Mouse (Mus musculus) thymus, adult 2 months (tissue): ENCODE results near the gene Erc1. TPM values are rescaled to one million over a fixed set of nuclear protein-coding genes. Genes with fewer than 3 reads are reported as not detected.
A peak's percentile ranks its signal among the peaks of the same experiment; 100 is the strongest.

Source experiments
- DNase-seq: peaks from one replicate; pipeline ENCODE4 v3.0.0; 2021
- H3K27ac ChIP-seq: fragments of 200-500 bp; 2 replicates; pipeline ENCODE4 v1.5.1; 2012; ENCODE audit warnings: low read length, control low read depth; ENCODE audit not compliant: control insufficient read depth, insufficient read depth
- H3K27me3 ChIP-seq: fragments of 200-500 bp; 2 replicates; pipeline ENCODE4 v1.6.1; 2012; ENCODE audit warnings: mild to moderate bottlenecking, low read length, moderate library complexity, mixed read lengths; ENCODE audit not compliant: control insufficient read depth, insufficient read depth
- H3K36me3 ChIP-seq: fragments of 200-500 bp; 2 replicates; pipeline ENCODE4 v1.6.1; 2012; ENCODE audit warnings: mild to moderate bottlenecking, low read length, moderate library complexity; ENCODE audit not compliant: control insufficient read depth, insufficient read depth
- H3K4me1 ChIP-seq: fragments of 200-500 bp; replicated peaks from 2 replicates; pipeline ENCODE4 v1.6.1; 2012; ENCODE audit warnings: low read length; ENCODE audit not compliant: control insufficient read depth, insufficient read depth
- H3K4me3 ChIP-seq: fragments of 200-500 bp; 2 replicates; pipeline ENCODE4 v1.5.1; 2012; ENCODE audit warnings: mild to moderate bottlenecking, low read length, control low read depth, moderate library complexity; ENCODE audit not compliant: control insufficient read depth, insufficient read depth
- CTCF ChIP-seq: fragments of 200-500 bp; IDR thresholded peaks from 2 replicates; pipeline ENCODE4 v1.5.1; 2012; ENCODE audit warnings: mild to moderate bottlenecking, control low read depth, low read length, moderate library complexity, borderline replicate concordance; ENCODE audit not compliant: control insufficient read depth, poor library complexity, insufficient read depth; ENCODE audit errors: extremely low read depth
- POLR2A ChIP-seq: fragments of 200-500 bp; IDR thresholded peaks from 2 replicates; pipeline ENCODE4 v1.6.1; 2012; ENCODE audit warnings: mild to moderate bottlenecking, low read length, control low read depth, moderate library complexity; ENCODE audit not compliant: control insufficient read depth, poor library complexity, insufficient read depth; ENCODE audit errors: extremely low read depth
- WGBS: fragments of 180-500 bp; shearing (Covaris S2); methylation state at CpG from one replicate; pipeline ENCODE4 v1.1.7; 2018; 5-methylcytosine and 5-hydroxymethylcytosine counted together
- polyA plus RNA-seq: library from polyadenylated mRNA; depleted of rRNA; stranded (reverse); fragments of >200 nt; gene quantifications from 2 replicates; pipeline ENCODE4 v1.2.3, GENCODE M21; 2012

The Erc1 gene
- polyA plus RNA-seq, 1 experiment, result 8.5 TPM

DNA sequence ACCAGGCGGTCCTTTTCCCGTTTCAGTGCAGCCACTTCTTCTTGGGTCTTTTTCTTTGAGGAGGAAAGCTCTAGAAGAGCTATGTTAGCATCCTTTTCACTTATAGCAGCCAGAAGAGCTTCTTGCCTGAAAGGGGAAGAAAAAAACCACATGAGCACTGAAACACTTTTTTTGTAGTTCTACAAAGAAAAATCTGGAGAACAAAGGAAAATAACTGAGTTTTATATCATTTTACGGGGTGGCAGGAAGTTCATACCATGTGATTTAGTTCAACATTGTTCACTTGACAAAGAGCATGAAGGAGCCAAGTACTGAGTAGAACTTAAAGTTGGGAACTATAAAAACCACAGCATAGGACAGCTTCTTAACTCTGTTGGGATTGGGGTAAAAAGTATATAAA, 217.3 kb downstream of the Erc1 start:
- 3% methylated on average over 3 of the region's 3 CpGs for WGBS
- Histone ChIP-seq H3K4me3 (no peak overlapping the region), H3K27me3 (no peaks in the 10 kb centered on the region), H3K36me3 (no peaks in the 10 kb centered on the region), H3K27ac (no peak overlapping the region; the same call in 1 of the 2 replicates), H3K4me1 (peaks cover 7% of the 10 kb centered on the region)
- peak; percentile 11 for DNase-seq
- no peak for TF ChIP-seq CTCF
- TF ChIP-seq POLR2A, result no peak

DNA sequence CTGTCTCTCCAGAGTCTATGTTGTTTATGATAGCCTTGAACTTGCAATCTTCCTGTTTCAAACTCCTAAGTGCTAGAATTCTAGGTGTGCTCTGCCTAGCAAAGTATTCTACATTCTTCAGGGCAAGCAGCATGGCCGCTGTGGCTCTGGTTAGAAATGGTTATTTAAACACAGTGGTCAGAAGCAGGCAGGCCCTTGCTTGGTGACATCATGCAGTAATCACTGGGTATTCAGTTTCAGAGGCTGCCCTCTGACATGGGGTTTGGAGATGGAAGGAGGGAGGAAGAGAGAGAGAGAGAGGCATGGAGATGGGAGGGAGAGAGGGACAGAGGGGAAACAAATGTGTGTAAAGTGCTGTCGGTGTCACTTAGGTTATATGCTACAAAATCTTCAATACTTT, 246.6 kb downstream of the Erc1 start:
- H3K27me3 ChIP-seq, result no peaks in the 10 kb centered on the region
- DNase-seq, result no peak
- no peak overlapping the region for H3K27ac ChIP-seq
- no peaks in the 10 kb centered on the region for H3K4me1 ChIP-seq
- TF ChIP-seq CTCF (no peak), POLR2A (no peak)
- 95% methylated on average over 2 of the region's 2 CpGs for WGBS
- H3K36me3 ChIP-seq, result no peaks in the 10 kb centered on the region
- H3K4me3 ChIP-seq, result no peak overlapping the region

DNA sequence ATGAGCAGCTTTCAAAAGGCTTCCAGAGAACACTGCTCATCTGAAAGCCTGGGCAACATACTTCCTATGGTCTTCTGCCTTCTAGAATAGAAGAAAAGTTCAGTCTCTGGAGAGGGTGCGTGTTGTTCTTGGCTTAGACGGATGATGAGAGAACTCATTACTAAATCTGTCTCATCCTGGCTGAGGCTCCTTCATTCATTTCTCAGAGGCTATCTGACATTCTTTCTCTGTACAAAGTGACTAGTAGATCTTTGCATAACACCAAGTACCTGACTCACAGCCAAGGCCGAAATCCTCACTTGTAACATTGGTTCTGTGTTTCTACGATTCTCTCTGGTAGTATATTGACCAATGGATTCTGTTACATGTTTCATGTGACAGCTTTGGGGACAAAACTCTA, 252.5 kb downstream of the Erc1 start:
- no peak overlapping the region for H3K4me3 ChIP-seq
- H3K27me3 ChIP-seq, result no peaks in the 10 kb centered on the region
- no peak for TF ChIP-seq POLR2A
- no peaks in the 10 kb centered on the region for H3K36me3 ChIP-seq
- 97% methylated on average over 4 of the region's 4 CpGs for WGBS
- DNase-seq, result no peak
- no peaks in the 10 kb centered on the region for H3K4me1 ChIP-seq
- no peak overlapping the region for H3K27ac ChIP-seq

DNA sequence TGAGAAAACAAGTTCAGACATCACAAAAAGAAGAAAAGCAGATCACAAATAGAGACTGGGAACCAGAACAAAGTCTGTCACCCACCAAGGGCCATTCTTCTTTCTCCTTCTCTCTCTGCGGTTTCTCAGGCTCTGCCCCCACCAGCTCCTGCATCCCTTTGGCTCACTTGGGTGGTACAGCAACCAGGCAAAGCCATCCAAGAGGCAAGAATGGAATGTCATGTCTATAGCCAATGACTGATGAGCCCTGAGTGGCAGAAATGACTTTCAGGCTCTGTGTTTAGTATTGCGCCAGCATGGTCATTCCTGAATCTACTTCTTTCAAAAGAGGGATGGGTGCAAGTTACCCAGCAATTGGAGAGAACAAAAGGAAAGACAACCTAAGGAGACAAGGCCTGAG, 257.1 kb downstream of the Erc1 start:
- no peak for DNase-seq
- TF ChIP-seq POLR2A, result no peak
- Histone ChIP-seq H3K27me3 (no peaks in the 10 kb centered on the region), H3K4me1 (no peaks in the 10 kb centered on the region), H3K36me3 (no peaks in the 10 kb centered on the region), H3K4me3 (no peak overlapping the region), H3K27ac (no peak overlapping the region)
- WGBS, result 100% methylated on average over 2 of the region's 2 CpGs

DNA sequence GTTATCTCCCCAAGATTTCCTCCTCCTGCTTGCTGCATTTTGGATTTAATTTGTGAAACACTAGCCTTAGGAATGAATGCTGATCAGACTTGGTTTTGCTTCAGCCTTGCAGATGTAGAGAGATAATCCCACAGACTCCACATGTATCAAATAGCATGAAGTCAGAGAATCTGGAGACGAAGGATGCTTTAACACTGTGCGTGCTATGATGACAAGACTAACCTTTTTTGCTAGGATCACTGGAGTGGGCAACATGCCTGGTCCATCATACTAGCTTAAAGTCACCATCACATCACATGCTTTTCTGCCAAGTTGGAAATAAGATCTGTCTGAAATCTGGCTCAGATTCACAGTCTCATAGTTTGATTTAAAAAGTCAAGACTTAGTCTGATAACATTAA, 260.1 kb downstream of the Erc1 start:
- Histone ChIP-seq H3K27ac (no peak overlapping the region), H3K27me3 (no peaks in the 10 kb centered on the region), H3K4me1 (peaks cover 2% of the 10 kb centered on the region), H3K36me3 (no peaks in the 10 kb centered on the region), H3K4me3 (no peak overlapping the region)
- TF ChIP-seq CTCF (no peak), POLR2A (no peak)
- 95% methylated on average over 2 of the region's 2 CpGs for WGBS
- DNase-seq, result no peak

DNA sequence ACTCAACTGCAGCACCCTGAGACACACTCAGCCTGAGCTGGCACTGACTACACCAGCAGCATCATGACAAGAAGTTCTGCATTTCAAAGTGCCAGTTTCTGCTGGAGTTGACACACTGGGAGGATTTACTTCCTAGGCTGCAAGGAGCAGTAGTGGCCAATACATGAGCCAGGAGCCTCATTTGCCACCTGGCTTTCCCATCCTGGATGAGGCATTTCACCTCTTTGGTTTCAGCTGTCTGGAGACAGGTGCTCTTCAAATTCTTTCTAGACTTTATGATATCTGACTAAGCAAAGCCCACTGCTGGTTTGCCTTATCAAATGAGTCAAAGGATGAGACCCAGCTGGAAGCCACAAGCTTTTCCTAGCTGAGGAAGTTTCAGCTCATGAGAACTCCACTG, 260.5 kb downstream of the Erc1 start:
- H3K4me3 ChIP-seq, result no peak overlapping the region
- H3K27me3 ChIP-seq, result no peaks in the 10 kb centered on the region
- no peaks in the 10 kb centered on the region for H3K36me3 ChIP-seq
- TF ChIP-seq CTCF, result no peak
- TF ChIP-seq POLR2A, result no peak
- no peak for DNase-seq
- H3K4me1 ChIP-seq, result peaks cover 2% of the 10 kb centered on the region
- no peak overlapping the region for H3K27ac ChIP-seq

DNA sequence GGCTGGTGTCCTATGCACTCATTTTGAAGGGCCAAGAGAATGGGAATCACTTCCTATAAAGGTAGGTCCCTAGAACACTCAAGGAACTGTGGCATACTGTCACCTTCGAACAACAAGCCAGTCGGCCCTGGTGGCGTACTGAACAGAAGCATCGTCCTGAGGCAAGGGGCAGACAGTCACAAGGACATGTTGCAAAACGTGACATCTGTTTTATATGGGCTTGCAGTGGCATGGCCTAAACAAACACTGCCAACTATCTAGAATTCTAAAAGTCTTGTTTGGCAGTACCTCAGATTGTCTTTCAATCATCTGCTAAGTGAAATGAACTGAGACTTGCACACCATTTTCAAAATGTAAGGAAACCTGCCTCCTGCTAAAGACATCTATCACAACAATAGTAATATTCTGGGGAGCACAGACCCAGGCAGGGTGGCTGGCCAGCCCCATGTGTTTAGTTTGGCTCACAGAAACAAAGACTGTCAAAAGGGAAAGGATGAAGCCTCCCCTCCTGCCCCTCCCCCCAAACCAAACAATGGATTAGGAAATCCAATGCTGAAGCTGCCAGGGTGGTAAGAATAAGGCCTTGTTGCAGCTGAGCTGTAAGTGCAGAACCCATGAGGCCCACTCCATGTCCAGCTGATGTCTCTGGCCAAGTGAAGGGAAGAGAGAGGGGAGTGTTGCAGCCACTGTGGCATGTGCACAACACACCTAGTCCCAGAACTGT, 262.2 kb downstream of the Erc1 start:
- 93% methylated on average over 5 of the region's 5 CpGs for WGBS
- Histone ChIP-seq H3K27ac (no peak overlapping the region), H3K4me3 (no peak overlapping the region), H3K27me3 (no peaks in the 10 kb centered on the region), H3K4me1 (peaks cover 2% of the 10 kb centered on the region), H3K36me3 (no peaks in the 10 kb centered on the region)
- no peak for DNase-seq
- no peak for TF ChIP-seq POLR2A
- no peak for TF ChIP-seq CTCF
